Mouse (Mus musculus): ENCODE data around the gene Nrxn1.

DNA sequence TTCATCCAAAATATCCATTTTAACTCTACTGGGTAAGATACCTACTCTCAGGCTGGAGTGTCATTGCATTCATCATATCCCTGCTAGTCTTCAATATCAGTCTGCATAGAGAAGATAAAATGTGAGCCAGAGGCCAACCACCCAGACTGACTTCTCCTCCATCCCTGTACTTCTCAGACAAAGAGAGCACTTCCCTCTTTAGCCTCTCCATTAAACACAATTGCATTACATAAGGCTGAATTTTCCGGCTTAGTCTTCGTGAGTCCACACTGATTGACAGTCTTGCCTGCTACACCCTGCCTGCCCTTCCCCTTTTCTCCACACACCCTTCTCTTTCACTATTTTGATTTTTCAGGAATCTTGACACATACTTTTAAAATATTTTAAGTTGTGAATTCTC lies 858.1 kb downstream of the Nrxn1 start:
- TF ChIP-seq CTCF (IDR thresholded peaks at IDR 0.05; ENCODE audit: low read depth) (no peak), EP300 (optimal IDR thresholded peaks at IDR 0.05) (no peak)
